Mouse (Mus musculus) G1E-ER4 (cell line): ENCODE data around the gene Slamf6. TPM values are rescaled to one million over a fixed set of nuclear protein-coding genes. Genes with fewer than 3 reads are reported as not detected.

Experiments used
- GATA1 ChIP-seq: IDR thresholded peaks from one replicate; pipeline ENCODE4 v1.8.0; 2012; ENCODE audit warnings: low read length, inconsistent platforms
- polyA plus RNA-seq: library from polyadenylated mRNA; stranded (reverse); fragments of >175 nt; gene quantifications from 2 replicates; pipeline ENCODE4 v1.2.3, GENCODE M21; 2012

Slamf6 gene
- polyA plus RNA-seq, 1 experiment: not detected

DNA sequence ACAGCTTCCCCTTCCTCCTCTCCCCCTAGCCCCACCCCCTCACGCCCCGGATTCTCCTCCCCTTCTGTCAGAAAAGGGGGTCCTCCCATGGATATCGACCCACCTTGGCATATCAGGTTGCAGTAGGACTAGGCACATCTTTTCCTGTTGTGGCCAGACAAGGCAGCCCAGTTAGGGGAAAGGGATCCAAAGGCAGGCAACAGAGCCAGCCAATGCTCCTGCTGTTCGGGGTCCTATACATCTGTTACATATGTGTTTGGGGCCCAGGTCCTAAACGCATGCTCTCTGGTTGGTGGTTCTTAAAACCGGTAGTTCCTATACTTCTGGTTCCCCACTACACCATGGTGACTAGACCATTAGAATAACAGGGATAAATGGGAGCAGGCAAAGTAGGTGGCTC, 23.3 kb downstream of the Slamf6 start:
- TF ChIP-seq GATA1: no peak

DNA sequence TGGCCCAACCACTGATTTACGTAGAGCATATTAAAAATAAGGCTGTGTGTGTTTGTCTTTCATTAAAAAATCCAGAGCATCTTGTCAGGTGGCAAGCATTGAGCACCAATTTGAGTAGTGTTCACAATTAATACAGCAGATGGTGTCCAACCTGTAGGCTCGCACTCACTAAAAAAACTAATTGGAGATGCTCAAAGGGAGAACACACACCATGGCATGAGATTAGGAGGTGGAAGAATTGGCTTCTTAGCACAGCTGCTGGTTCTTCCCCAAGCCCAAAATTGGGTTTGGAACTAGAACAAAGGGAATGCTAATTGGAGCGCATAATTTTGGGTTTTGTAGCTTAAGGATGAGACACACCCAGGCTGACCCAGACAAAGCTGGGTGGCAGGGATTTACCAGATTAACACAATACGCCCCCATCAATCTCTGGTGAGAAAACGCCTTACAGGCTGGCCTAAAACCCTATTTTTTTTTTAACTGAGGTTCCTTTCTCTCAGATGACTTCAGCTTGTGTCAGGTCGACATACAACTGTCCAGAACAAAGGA, 29.2 kb downstream of the Slamf6 start:
- no peak for TF ChIP-seq GATA1

DNA sequence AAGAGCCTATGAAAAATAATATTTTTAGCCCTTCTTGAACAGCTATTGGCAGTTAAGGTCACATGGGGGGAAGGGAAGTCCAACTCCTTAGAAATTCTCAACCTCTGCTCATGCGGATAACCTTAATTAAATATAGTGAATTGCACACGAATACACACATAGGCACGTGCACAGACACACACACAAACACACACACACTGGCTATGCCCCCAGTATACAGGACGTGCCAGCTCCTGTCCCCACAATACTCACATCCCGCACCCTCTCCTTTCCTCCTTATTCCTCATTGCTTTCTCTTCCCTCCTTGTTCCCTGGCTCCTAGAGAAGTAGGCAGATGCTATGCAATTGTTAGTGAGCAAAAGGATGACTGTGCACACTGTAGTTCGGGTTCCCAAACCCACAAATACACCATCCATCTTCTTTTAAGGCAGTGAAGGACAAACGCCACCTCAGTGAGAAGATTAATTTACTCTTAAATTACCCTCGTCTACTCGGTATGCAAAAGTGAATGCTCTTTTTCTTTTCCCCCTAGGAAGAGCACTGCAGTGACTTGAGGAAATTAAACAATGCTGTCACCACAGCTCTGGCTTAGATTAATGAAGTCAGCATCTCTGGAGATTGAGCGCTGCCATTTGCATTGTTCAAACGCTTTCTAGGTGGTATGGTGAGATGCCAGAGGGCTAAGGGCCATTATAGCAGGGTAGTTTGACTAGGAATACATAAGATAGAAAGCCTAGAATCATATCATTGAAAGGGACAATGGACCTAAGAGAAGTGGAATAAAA, 31.0 kb downstream of the Slamf6 start:
- no peak for TF ChIP-seq GATA1

DNA sequence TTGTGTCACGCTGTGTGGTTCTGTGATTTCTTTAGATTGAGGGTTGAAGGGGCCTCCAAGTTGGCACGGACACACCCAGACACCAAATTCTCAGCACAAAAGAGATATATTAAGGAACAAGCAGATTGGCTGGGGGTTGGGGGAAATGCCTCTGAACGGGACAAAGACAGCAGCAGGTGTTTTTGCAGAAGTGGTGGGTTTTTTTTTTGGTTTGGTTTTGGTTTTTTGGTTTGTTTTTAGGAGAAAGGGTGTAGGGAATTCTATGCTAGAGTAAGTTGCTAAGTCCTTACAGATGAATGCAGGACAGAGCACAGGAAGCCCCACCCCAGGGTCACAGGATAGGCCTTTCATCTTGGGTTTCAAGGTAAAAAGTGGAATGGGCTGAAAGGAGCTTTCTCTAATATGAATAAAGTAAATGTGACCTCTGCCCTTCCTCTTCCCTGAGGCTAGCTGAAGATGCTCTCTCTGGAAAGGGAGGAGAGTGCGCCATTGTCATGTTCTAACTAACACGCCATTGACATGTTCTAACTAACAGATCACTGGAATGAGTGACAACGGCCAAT, 31.7 kb downstream of the Slamf6 start:
- TF ChIP-seq GATA1: no peak

DNA sequence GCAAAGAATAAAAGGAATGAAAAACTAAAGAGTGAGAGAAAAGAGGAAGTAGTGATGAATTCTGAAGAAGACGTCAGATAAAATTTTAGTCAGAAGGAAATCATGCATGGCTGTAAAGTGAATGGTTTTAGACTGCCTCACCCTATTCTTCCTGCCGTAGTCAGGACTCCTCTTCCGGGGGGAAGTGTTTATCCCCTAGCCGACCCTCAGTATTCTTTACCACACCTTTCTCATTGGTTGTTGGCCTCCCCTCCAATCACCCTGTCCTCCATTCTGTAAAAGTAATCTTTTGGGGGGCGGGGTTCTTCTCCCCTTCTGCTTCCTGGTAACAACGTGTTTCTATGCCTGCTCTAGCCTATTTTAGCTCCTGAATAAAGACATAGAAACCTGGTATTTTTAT, 37.8 kb downstream of the Slamf6 start:
- TF ChIP-seq GATA1: no peak

DNA sequence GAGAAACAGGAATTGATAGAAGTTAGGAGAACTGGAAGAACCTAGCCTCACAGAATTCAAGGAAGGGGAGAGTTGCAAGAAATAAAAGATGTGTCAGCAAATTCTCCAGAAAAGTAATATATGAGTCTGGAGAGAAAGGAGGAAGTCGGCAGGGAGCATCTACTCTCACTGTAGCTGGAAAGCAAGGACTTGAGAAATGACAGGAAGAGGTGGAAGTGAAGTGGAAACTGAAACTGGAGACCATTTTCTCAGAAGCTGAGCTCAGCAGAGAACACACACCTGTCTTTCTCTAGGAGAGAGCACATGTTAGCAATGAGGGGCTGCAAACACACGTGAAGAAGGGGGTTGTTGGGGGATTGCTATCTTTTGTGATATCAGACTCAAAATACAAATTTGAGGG, 40.1 kb downstream of the Slamf6 start:
- no peak for TF ChIP-seq GATA1

DNA sequence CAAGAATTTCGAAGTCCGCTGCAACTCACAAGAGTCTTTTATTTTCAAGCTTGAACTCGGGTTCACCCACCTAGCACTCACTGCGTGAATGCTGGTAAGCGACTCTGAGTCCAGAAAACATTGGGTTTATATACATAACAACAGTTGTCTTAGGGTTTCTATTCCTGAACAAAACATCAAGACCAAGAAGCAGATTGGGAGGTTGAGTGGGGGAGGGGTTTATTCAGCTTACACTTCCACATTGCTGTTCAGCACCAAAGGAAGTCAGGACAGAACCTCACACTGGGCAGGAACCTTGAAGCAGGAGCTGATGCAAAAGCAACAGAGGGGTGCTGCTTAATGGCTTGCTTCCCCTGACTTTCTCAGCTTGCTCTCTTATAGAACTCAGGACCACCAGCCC, 43.4 kb downstream of the Slamf6 start:
- no peak for TF ChIP-seq GATA1

DNA sequence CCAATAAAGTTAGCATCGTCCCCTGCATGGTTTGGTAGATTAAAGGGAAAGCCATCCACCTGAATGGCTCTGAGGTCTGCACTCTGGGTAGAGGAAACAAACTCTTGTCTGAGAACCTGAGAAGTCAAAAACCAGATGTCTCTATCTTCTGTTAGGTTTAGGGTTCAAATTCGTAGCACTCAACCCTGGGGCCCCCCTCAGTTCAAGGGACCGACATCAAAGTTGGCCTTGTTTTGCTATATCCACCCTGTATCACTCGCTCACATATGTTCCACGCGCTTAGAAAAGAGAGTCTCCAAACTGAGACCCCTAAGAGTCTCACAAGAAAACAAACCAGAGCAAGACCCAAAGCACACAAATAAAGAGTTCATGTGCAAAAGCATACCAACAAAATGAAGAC, 44.4 kb downstream of the Slamf6 start:
- no peak for TF ChIP-seq GATA1

DNA sequence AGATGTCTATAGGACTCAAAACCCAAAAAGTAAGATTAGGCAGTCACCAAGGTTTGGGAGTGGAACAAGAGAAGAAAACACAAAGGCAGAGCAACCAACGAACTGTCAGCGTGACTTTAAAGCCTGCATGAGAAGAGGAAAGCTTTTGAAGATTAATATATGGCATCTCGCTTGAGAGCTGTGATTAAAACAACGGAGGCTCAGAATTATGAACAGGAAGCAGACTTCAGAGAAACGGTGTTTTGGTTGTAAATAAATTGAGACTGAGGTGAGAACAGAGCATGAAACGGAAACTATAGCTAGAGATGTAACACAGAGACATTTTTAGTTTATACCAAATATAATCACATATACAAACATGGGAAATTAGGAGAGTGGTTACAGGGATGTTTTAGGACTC, 46.3 kb downstream of the Slamf6 start:
- no peak for TF ChIP-seq GATA1

DNA sequence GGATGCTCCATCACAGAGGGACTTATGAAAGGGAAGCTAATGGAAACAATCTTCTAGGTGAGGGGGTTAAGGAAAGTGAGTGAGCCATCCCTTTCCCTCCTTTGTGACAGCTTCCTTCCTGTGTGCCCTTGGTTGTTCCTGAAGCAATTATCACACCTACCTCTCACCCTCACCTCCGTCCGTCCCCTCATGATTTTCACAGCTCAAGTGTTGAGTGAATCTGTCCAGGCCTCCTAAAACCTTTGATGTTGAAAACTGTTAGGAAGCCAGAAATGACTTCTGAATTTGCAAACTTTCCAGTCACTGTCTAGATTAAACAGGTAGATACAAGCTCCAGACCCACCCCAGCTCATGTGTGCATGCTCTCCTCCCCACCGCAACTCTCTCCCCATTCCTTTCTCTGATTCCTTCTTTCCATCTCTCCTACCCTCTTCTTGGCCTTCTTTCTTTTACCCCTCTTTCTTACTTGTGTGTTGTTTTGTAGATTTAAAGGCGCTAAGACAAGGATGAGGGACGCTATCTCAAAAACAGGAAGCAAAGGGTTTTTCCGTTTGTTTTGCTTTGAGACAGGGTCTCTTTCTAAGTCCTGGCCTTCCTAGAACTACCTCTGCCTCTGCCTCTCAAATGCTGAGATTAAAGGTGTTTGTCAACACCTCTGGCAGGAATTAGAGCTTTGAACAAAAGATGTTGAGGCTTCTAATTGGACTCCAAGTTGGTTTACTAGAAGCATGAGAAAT, 48.9 kb downstream of the Slamf6 start:
- no peak for TF ChIP-seq GATA1

DNA sequence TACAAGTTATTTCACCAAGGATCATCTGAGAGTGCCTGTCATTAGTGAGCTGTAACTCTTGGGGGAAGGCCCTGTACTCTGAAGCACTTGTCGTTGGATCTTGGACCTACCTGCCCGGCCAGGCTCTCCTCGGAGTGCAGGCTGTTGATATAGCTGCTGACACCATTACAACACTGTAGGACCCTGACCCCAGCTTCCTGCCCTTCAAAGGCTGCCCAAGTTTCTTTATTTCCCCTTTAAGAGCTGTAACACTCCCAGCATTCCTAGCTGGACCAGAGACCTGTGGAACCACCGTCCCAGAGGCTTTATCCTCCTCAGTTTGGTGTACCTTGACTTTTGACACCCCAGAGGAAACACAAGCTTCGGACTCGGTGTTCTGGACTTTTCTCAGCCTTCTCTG, 51.9 kb downstream of the Slamf6 start:
- TF ChIP-seq GATA1: no peak

DNA sequence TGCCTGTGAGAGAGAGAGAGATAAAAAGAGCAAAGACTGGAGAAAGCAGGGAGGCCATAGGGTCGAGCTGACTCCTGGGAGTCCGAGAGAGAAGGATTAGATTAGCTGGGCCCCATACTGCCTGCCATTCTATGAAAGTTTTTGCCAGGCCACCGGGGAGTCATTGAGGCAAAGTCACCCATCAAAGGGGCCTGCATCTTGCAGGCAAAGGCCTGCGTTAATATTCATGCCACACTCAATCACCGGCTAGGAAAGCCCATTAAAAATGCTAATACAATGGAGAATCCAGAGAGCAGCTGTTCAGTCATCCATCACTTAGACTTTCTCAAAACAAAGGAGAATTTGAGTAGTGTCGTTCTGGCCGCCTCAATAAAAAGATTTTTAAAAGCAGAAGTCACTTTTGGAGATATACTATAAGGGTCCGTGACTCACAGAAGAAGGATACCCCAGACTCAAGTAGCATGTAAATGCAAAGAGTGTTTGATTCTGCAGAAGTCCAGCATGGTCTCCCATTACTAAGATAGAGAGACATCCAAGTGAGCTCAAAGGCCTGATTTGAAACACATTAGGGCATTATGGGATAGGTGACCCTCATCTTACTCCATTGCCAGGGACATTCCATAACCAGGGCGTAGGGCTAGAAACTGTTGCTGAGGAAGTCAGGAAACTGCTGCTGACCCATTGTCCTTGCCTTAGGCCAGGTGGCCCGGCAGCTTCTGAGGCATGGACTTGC, 53.7 kb downstream of the Slamf6 start:
- no peak for TF ChIP-seq GATA1

DNA sequence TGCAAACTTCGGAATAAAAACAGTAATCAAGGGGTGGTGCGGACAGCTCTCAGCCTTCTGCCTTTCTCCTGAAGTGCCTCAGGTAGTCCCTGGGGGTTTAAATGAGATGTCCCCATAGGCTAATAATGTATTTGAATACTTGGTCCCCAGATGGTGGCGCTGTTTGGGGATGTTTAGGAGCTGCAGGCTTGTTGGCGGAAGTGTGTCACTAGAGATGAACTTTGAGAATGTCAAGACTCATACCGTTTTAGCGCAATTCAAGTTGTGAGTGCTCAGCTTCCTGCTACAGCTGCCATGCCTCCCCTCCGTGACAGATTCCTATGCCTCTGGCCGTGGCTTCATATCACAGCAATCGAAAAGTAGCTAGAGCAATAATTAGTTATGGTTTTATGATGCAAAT, 58.1 kb downstream of the Slamf6 start:
- no peak for TF ChIP-seq GATA1

DNA sequence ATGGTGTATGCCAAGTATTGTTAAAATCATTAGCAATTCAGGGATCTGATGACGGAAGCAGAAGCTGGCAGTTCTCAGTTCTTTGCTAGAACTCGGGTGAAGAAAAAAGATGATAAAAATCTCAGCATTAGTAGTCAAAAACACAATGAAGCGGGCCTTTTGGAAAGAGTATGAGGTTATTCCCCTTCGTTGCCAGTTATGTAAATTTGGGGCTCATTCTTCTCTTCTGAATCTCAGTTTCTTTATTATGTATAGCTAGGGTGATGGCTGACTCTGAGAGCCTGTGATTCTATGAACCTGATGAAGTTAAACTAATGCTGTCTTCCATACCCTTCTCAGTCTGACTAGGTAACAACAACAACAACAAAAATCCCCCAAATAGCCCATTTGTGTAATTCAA, 58.5 kb downstream of the Slamf6 start:
- no peak for TF ChIP-seq GATA1

DNA sequence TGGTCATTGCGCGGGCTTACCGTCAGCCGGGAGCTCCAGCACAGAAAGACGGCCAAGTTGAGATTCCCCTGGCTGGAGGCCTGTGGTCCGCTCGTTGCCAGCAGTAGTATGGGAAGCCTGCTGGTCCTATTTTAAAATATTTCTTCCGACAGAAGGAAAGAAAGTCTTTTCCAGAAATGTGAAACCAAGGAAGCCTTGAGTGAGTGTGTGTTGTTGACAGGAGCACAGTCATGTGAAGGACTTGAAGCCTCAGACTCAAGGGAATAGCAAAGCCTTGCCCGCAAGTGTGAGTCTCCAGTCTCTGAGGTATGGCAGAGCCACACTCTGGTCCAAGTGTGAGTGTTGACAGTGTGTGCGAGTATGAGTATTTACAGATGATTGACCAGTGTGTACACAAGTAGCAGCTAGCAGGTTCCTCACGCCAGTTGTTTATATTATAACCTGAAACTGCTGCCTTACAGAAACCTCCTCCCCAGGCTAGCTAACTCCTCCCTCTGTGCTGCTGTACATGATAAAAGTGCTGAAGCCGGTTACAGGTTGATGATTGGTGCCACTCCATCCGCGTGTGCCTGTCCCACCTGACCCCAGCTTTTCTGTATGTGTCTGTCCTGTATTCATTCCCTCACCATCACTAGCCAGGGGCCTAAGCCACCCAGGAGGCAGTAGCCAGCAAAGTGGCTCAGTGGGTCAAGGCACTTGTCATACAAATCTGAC, 59.7 kb downstream of the Slamf6 start:
- TF ChIP-seq GATA1: no peak

DNA sequence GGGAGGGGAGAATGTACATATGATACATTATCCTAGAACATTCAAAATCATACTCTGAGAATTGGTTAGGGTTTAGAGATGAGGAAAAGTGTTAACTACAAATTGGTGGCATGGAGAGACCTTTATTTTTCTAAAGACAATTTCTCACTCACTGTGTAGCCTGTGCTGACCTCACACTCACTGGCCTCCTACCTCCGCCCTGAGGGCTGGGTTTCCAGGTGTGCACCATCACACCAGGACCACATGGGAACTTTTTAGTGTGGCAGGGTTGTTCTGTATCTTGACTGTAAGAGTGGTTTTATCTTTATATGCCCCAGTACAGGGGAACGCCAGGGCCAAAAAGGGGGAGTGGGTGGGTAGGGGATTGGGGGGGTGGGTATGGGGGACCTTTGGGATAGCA, 60.6 kb downstream of the Slamf6 start:
- TF ChIP-seq GATA1: no peak
